Mouse (Mus musculus): ENCODE data around the gene Eps8.

DNA sequence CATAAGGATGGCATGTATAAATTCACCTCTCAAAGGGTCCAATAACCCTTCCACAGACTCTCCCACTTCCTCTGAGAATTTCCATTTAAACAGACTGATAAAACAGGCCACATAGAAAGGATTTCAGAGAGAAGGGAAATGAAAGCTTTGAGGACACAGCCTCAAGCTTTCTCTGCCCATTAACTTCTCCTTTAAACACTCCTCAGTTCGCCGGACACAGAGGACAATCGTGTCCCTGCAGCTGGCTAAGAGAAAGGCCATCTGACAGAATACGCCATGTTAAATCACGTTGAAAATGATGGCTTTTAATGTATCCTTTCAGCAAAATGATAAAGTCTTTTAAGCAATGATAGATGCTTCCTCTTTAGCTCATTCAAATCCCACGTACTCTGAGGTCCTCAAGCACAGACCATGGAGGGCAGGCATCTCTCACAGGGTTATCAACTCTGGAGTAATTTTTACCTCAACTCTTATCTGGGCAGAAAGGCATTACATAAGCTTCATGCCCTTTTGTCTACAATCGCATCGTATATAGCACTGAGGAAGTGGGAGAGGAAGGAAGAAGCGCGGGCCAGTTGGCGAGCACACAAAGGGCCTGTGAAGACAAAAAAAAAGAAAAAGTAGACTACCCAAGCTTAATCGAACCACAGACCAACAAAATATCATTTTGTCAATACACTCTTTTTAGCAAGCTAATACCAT is 77.9 kb downstream of the Eps8 start:
- TF ChIP-seq POLR2A (IDR thresholded peaks at IDR 0.05; ENCODE audit: borderline replicate concordance, extremely low read depth, low read depth, low read length) = no peak
- TF ChIP-seq CTCF (IDR thresholded peaks at IDR 0.05; ENCODE audit: insufficient read depth, low read length) = no peak

Measured in lung, adult 2 months (tissue).